Mouse (Mus musculus) erythroblast, embryonic 14.5 days (primary cell): ENCODE data around the gene Hspa12a.

Experiments
- GATA1 ChIP-seq: IDR thresholded peaks from 2 replicates; pipeline ENCODE4 v1.6.1; 2012; ENCODE audit warnings: low read length, inconsistent platforms, mixed read lengths
- TAL1 ChIP-seq: IDR thresholded peaks from 3 replicates; pipeline ENCODE4 v1.6.1; 2012; ENCODE audit warnings: low read length, inconsistent platforms, mixed read lengths

- TF ChIP-seq TAL1 (no peak), GATA1 (no peak)
Observed at GRCm38 (mm10) chr19:58908018-58908417, 35.4 kb downstream of the Hspa12a start.
